Mouse (Mus musculus): ENCODE results near the gene Itpkb.

DNA sequence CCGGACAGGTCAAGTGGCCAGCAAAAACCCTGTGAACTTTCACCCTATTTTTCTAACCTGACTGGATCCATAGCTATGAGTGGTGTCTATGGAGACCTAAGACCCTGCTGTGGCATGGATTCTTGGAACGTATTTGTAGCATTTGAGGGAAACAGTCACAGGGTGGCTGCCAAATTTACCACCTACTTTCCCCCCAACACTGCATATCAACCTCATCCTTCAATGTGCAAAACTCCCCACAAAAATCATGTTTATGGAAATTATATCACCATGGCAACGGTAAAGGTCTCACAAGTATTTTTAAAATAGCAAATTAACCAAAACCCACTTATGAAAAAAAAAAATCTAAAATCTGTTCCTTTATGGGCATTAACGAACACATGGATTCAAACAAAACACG is 134.1 kb downstream of the Itpkb start:
- TF ChIP-seq MAFK (IDR thresholded peaks at IDR 0.05; ENCODE audit: insufficient read depth, low read depth, low read length) (no peak), ZC3H11A (IDR thresholded peaks at IDR 0.05; ENCODE audit: borderline replicate concordance, low read depth, low read length) (no peak), HCFC1 (IDR thresholded peaks at IDR 0.05; ENCODE audit: borderline replicate concordance, insufficient read depth, low read length) (no peak)
